Mouse (Mus musculus) liver, adult (tissue): ENCODE results near the gene BC024063.
"Not testable (repeated sequence)": the region's sequence is repeated elsewhere in the genome, so short reads cannot be mapped to it uniquely, and the experiment has no call there.

Experiments
- GATA4 ChIP-seq: IDR thresholded peaks from 2 replicates; pipeline ENCODE4 v1.6.1; 2014; ENCODE audit warnings: mild to moderate bottlenecking, low read length; ENCODE audit not compliant: insufficient replicate concordance

BC024063 gene

GRCm38 (mm10) chr10:82082728-82083621, at the start of gene BC024063:
Gene BC024063 (plus strand): TSS chr10:82083353.
- not testable (repeated sequence) for TF ChIP-seq GATA4

GRCm38 (mm10) chr10:82042191-82042590, 41.0 kb upstream of the BC024063 start:
- TF ChIP-seq GATA4, result no peak

- no peak for TF ChIP-seq GATA4
Measured at GRCm38 (mm10) chr10:82046603-82047002, 36.5 kb upstream of the BC024063 start.

GRCm38 (mm10) chr10:82047597-82048459, 35.3 kb upstream of the BC024063 start, which contains the start of gene Zfp873:
Gene Zfp873 (plus strand): TSS chr10:82048123.
- TF ChIP-seq GATA4, result no peak

- TF ChIP-seq GATA4, result no peak
Measured at GRCm38 (mm10) chr10:82117206-82117605, 34.1 kb downstream of the BC024063 start.

- no peak for TF ChIP-seq GATA4
Measured at GRCm38 (mm10) chr10:82127850-82128401, 44.8 kb downstream of the BC024063 start, which contains the start of gene AU041133. Gene AU041133 (plus strand): TSS chr10:82128013.

GRCm38 (mm10) chr10:82145282-82145681, 62.1 kb downstream of the BC024063 start:
- TF ChIP-seq GATA4, result no peak

- TF ChIP-seq GATA4, result no peak
Measured at GRCm38 (mm10) chr10:82147571-82147970, 64.4 kb downstream of the BC024063 start.
